Mouse (Mus musculus) small intestine, adult 2 months (tissue): ENCODE data around the gene Tubg1.

Experiments used
- CTCF ChIP-seq: fragments of 200-500 bp; IDR thresholded peaks from 2 replicates; pipeline ENCODE4 v1.5.1; 2012; ENCODE audit warnings: low read depth, mild to moderate bottlenecking, control low read depth, inconsistent platforms, low read length, moderate library complexity, mixed read lengths; ENCODE audit not compliant: insufficient replicate concordance, insufficient read length; ENCODE audit errors: extremely low read depth
- POLR2A ChIP-seq: fragments of 200-500 bp; IDR thresholded peaks from 2 replicates; pipeline ENCODE4 v1.6.1; 2012; ENCODE audit warnings: low read depth, mild to moderate bottlenecking, control low read depth, inconsistent platforms, low read length, moderate library complexity

- TF ChIP-seq CTCF, result no peak
- TF ChIP-seq POLR2A, result no peak
These were observed 41.6 kb upstream of the Tubg1 start, which contains the start of gene Hsd17b1 for GRCm38 (mm10) chr11:101078121-101078520.
